Mouse (Mus musculus) myocyte (in vitro differentiated cells): ENCODE results near the gene Ifi204.

Source experiments
- MYOD1 ChIP-seq, 3 experiments: IDR thresholded peaks; one replicate each; pipeline ENCODE4 v1.6.1; 2011; ENCODE audit warnings: control low read depth in 2 of 3, low read depth in 2 of 3, mild to moderate bottlenecking in 2 of 3, moderate library complexity in 1 of 3; ENCODE audit not compliant: insufficient read length in 2 of 3, control insufficient read depth in 1 of 3
- POLR2A ChIP-seq: IDR thresholded peaks from one replicate; pipeline ENCODE4 v1.6.1; 2011; ENCODE audit warnings: low read depth, mild to moderate bottlenecking, control low read depth, moderate library complexity; ENCODE audit not compliant: insufficient read length
- POLR2AphosphoS2 ChIP-seq: IDR thresholded peaks from one replicate; pipeline ENCODE4 v1.6.1; 2011; ENCODE audit warnings: low read depth, control low read depth; ENCODE audit not compliant: insufficient read length

- no peak for TF ChIP-seq MYOD1 (IDR thresholded peaks at IDR 0.05; ENCODE audit: control insufficient read depth in 1 of 3, insufficient read length in 2 of 3, low read depth in 2 of 3)
- no peak for TF ChIP-seq POLR2A
- no peak for TF ChIP-seq POLR2AphosphoS2
Observed at GRCm38 (mm10) chr1:173742262-173742661, 24.5 kb downstream of the Ifi204 start.
